In the genomic region with DNA sequence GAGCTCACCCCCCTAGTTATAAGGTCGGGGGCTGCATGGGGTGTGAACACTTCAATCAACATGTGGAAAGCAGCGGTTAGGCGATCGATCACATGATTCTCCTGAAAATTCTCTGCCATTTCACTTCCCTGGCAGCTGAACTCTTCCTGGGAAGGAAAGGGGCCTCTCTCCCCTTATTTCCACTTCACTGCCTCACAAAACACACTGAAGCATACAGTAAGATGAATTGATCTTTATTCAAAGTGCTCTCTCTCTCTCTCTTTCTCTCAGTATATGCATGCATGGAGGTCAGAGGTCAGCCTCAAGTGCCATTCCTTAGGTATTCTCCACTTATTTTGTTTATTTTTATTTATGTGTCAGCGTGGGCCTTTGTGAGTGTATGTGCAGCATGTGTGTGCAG, we compare ENCODE assay signal across 24 mouse cellular contexts. TPM values are rescaled to one million over a fixed set of nuclear protein-coding genes. Genes with fewer than 3 reads are reported as not detected.
DNase-seq lines count a peak whose midpoint lies in the region; ATAC-seq and TF ChIP-seq lines count a peak whose summit lies in the region.
"Had no signal": no experiment of that assay in that cellular context is flagged by ENCODE, and none has a peak within 500 bp of the region (broad histone marks: within the 10 kb centered on the region; RNA-seq: fewer than 3 reads in every experiment).

No protein-coding gene starts in this region.

- no peak for DNase-seq in forebrain, embryonic 10.5 days (ENCODE audit: extremely low spot score, low spot score)
- DNase-seq in mesoderm, embryonic 11.5 days (ENCODE audit: low read depth, low spot score) = peak; percentile 30
- DNase-seq in urinary bladder, postnatal 14 days (ENCODE audit: low spot score) = no peak
- DNase-seq: adrenal gland, postnatal 25 days; cerebellum, adult 9-10 months; gastrocnemius, postnatal 25 days; heart, adult 18-20 months; kidney, postnatal 10 days; left cerebral cortex, postnatal 4 days; lung, postnatal 36 days; right cerebral cortex, adult 18-20 months; right cerebral cortex, postnatal 4 days; thymus, postnatal 25 days had no signal

- peak overlapping the region; percentile 80 for H3K27ac ChIP-seq in forebrain, embryonic 10.5 days
- no peak overlapping the region for H3K27ac ChIP-seq in forebrain, embryonic 15.5 days (replicated peaks)
- H3K27ac ChIP-seq in kidney, embryonic 15.5 days = peak overlapping the region; percentile 28; the same call in 1 of the 2 replicates
- no peak overlapping the region for H3K27ac ChIP-seq in kidney, embryonic 14.5 days (ENCODE audit: low read depth, low read length)
- H3K27ac ChIP-seq: left cerebral cortex, adult 2 months; limb, embryonic 15.5 days; liver, embryonic 15.5 days; lung, embryonic 15.5 days; stomach, embryonic 15.5 days had no signal

- no peaks in the 10 kb centered on the region; the same call in 1 of the 2 replicates for H3K27me3 ChIP-seq in forebrain, embryonic 10.5 days (ENCODE audit: poor library complexity, severe bottlenecking)
- no peaks in the 10 kb centered on the region for H3K27me3 ChIP-seq in forebrain, embryonic 15.5 days
- no peaks in the 10 kb centered on the region for H3K27me3 ChIP-seq in kidney, embryonic 15.5 days
- H3K27me3 ChIP-seq in kidney, embryonic 14.5 days (ENCODE audit: control insufficient read depth, insufficient read depth, low read length) = no peaks in the 10 kb centered on the region
- no peaks in the 10 kb centered on the region for H3K27me3 ChIP-seq in E14TG2a.4 (ENCODE audit: insufficient read depth, low read length)
- H3K27me3 ChIP-seq: limb, embryonic 15.5 days; liver, embryonic 15.5 days; lung, embryonic 15.5 days; megakaryocyte, embryonic 14.5 days; stomach, embryonic 15.5 days had no signal

- no peaks in the 10 kb centered on the region for H3K36me3 ChIP-seq in forebrain, embryonic 10.5 days (replicated peaks)
- H3K36me3 ChIP-seq in forebrain, embryonic 15.5 days = no peaks in the 10 kb centered on the region
- no peaks in the 10 kb centered on the region for H3K36me3 ChIP-seq in kidney, embryonic 15.5 days
- H3K36me3 ChIP-seq in kidney, embryonic 14.5 days (ENCODE audit: control insufficient read depth, insufficient read depth, low read length) = no peaks in the 10 kb centered on the region
- peaks cover 16% of the 10 kb centered on the region for H3K36me3 ChIP-seq in E14TG2a.4 (ENCODE audit: insufficient read depth, low read length)
- H3K36me3 ChIP-seq: limb, embryonic 15.5 days; liver, embryonic 15.5 days; lung, embryonic 15.5 days; stomach, embryonic 15.5 days had no signal

- WGBS in forebrain, embryonic 10.5 days = 70% methylated on average over 5 of the region's 5 CpGs
- 16% methylated on average over 5 of the region's 5 CpGs for WGBS in forebrain, embryonic 15.5 days
- 49% methylated on average over 5 of the region's 5 CpGs for WGBS in kidney, embryonic 15.5 days
- 47% methylated on average over 5 of the region's 5 CpGs for WGBS in kidney, embryonic 14.5 days

- no peak overlapping the region for H3K9ac ChIP-seq in forebrain, embryonic 15.5 days (replicated peaks)
- no peak overlapping the region for H3K9ac ChIP-seq in kidney, embryonic 15.5 days
- H3K9ac ChIP-seq in kidney, embryonic 14.5 days (ENCODE audit: low read depth, low read length) = no peak overlapping the region
- H3K9ac ChIP-seq: limb, embryonic 15.5 days; liver, embryonic 15.5 days; lung, embryonic 15.5 days; stomach, embryonic 15.5 days had no signal

- H3K4me2 ChIP-seq in forebrain, embryonic 15.5 days (replicated peaks) = no peak overlapping the region
- H3K4me2 ChIP-seq in kidney, embryonic 15.5 days = no peak overlapping the region
- H3K4me2 ChIP-seq in kidney, embryonic 14.5 days (replicated peaks; ENCODE audit: low read depth, low read length) = no peak overlapping the region
- H3K4me2 ChIP-seq: limb, embryonic 15.5 days; liver, embryonic 15.5 days; lung, embryonic 15.5 days; stomach, embryonic 15.5 days had no signal

- no peak overlapping the region; the same call in 1 of the 2 replicates for H3K4me3 ChIP-seq in forebrain, embryonic 10.5 days
- no peak overlapping the region for H3K4me3 ChIP-seq in forebrain, embryonic 15.5 days
- H3K4me3 ChIP-seq in kidney, embryonic 15.5 days (replicated peaks) = no peak overlapping the region
- H3K4me3 ChIP-seq in kidney, embryonic 14.5 days (ENCODE audit: low read length) = no peak overlapping the region
- 0 out of 2 replicates have a peak overlapping the region, but pooled peaks have one; percentile 23 for H3K4me3 ChIP-seq in E14TG2a.4 (replicated peaks; ENCODE audit: low read length)
- H3K4me3 ChIP-seq: left cerebral cortex, adult 2 months; limb, embryonic 15.5 days; liver, embryonic 15.5 days; lung, embryonic 15.5 days; megakaryocyte, embryonic 14.5 days; stomach, embryonic 15.5 days had no signal

- peaks cover 56% of the 10 kb centered on the region for H3K4me1 ChIP-seq in forebrain, embryonic 10.5 days
- H3K4me1 ChIP-seq in forebrain, embryonic 15.5 days = peaks cover 31% of the 10 kb centered on the region
- H3K4me1 ChIP-seq in kidney, embryonic 15.5 days = peaks cover 41% of the 10 kb centered on the region
- peaks cover 24% of the 10 kb centered on the region for H3K4me1 ChIP-seq in kidney, embryonic 14.5 days (ENCODE audit: control insufficient read depth, insufficient read depth, low read length)
- peaks cover 59% of the 10 kb centered on the region for H3K4me1 ChIP-seq in E14TG2a.4 (replicated peaks; ENCODE audit: low read depth, low read length)

- ATAC-seq in forebrain, embryonic 15.5 days (replicated peaks) = no peak
- no peak for ATAC-seq in kidney, embryonic 15.5 days (replicated peaks; ENCODE audit: low FRiP score)
- no peak for ATAC-seq in kidney, embryonic 14.5 days (ENCODE audit: low FRiP score, low TSS enrichment)
- ATAC-seq: intestine, postnatal 0 days had no signal

- no peaks in the 10 kb centered on the region for H3K9me3 ChIP-seq in forebrain, embryonic 10.5 days
- no peaks in the 10 kb centered on the region for H3K9me3 ChIP-seq in forebrain, embryonic 15.5 days
- H3K9me3 ChIP-seq in kidney, embryonic 15.5 days (replicated peaks) = no peaks in the 10 kb centered on the region
- H3K9me3 ChIP-seq in kidney, embryonic 14.5 days (ENCODE audit: control insufficient read depth, low read length) = no peaks in the 10 kb centered on the region
- no peaks in the 10 kb centered on the region for H3K9me3 ChIP-seq in E14TG2a.4 (ENCODE audit: low read length)
- H3K9me3 ChIP-seq: limb, embryonic 15.5 days; liver, embryonic 15.5 days; lung, embryonic 15.5 days; megakaryocyte, embryonic 14.5 days; stomach, embryonic 15.5 days had no signal

- TF ChIP-seq CTCF in E14TG2a.4 (conservative IDR thresholded peaks at IDR 0.05; ENCODE audit: low read length) = no peak

RNA-seq across cellular contexts. Expression of gene Kcnk5, which starts 2.1 kb away (rescaled TPM):
- polyA plus RNA-seq in forebrain, embryonic 10.5 days (2016; fragmentation: Nextera tagmentation; extraction: Ambion mirVana) = 16.1 and 16.8 TPM in 2 replicates
- 3.3 TPM in 2 replicates for polyA plus RNA-seq in forebrain, embryonic 15.5 days (2015; fragmentation: Nextera tagmentation; extraction: Ambion mirVana)
- 15.8 and 17.3 TPM in 2 replicates for polyA plus RNA-seq in kidney, embryonic 15.5 days (2015; fragmentation: Nextera tagmentation; extraction: Ambion mirVana)
- polyA plus RNA-seq in kidney, embryonic 14.5 days (2014; fragmentation: Nextera tagmentation; extraction: Ambion mirVana) = 4.7 and 12.2 TPM in 2 replicates

RNA-seq across cellular contexts. Expression of gene Saysd1, which starts 45.4 kb away (rescaled TPM):
- polyA plus RNA-seq in forebrain, embryonic 10.5 days (2016; fragmentation: Nextera tagmentation; extraction: Ambion mirVana) = 10.9 and 11.9 TPM in 2 replicates
- polyA plus RNA-seq in forebrain, embryonic 15.5 days (2015; fragmentation: Nextera tagmentation; extraction: Ambion mirVana) = 15.0 and 15.4 TPM in 2 replicates
- 11.1 and 12.3 TPM in 2 replicates for polyA plus RNA-seq in kidney, embryonic 15.5 days (2015; fragmentation: Nextera tagmentation; extraction: Ambion mirVana)
- polyA plus RNA-seq in kidney, embryonic 14.5 days (2014; fragmentation: Nextera tagmentation; extraction: Ambion mirVana) = 11.2 and 13.7 TPM in 2 replicates

Comparison
In these comparisons a context has a peak if more than half of its experiments do, and no peak if none do; other contexts are left out.
1. H3K27ac ChIP-seq: peak in forebrain, embryonic 10.5 days (single experiment) and kidney, embryonic 15.5 days (single experiment); none in forebrain, embryonic 15.5 days (single experiment) and kidney, embryonic 14.5 days (single experiment).